Mouse (Mus musculus): ENCODE measurements around the gene Mrpl51.

DNA sequence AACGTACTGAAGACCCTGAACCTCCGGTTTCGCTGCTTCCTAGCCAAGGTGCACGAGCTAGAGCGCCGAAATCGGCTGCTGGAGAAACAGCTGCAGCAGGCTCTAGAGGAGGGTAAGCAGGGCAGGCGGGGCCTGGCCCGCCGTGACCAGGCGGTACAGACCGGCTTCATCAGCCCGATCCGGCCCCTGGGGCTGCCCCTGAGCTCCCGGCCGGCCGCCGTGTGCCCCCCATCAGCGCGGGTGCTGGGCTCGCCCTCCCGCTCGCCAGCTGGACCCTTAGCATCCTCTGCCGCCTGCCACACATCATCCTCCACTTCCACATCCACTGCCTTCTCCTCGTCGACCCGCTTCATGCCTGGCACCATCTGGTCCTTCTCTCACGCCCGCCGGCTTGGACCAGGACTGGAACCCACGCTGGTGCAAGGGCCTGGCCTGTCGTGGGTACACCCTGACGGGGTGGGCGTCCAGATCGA, 46.1 kb upstream of the Mrpl51 start:
- no peak for TF ChIP-seq CTCF (IDR thresholded peaks at IDR 0.05; ENCODE audit: control insufficient read depth, insufficient read depth, insufficient read length)
- TF ChIP-seq CEBPB (IDR thresholded peaks at IDR 0.05; ENCODE audit: low read depth) = no peak
